Mouse (Mus musculus) midbrain, embryonic 14.5 days (tissue): ENCODE data around the gene Depdc1b. TPM values are rescaled to one million over a fixed set of nuclear protein-coding genes. Genes with fewer than 3 reads are reported as not detected.

ENCODE experiments used
- ATAC-seq: fragments of 200-750 bp; cut with Nextera tagmentation; 2 replicates; pipeline ENCODE4 v1.8.0; 2017; ENCODE audit warnings: moderate number of reproducible peaks, moderate library complexity; ENCODE audit not compliant: low FRiP score, low TSS enrichment
- DNase-seq: peaks from one replicate; pipeline ENCODE4 v3.0.0-alpha.2; 2015
- H3K27ac ChIP-seq: fragments of 300-500 bp; sonication (generic); replicated peaks from 2 replicates; pipeline ENCODE4 v1.5.1; 2014; ENCODE audit warnings: mild to moderate bottlenecking, low read depth, low read length, moderate library complexity
- H3K27me3 ChIP-seq: fragments of 300-500 bp; sonication (generic); 2 replicates; pipeline ENCODE4 v1.6.1; 2014; ENCODE audit warnings: low read length, control low read depth, mixed read lengths; ENCODE audit not compliant: control insufficient read depth, insufficient read depth
- H3K36me3 ChIP-seq: fragments of 300-500 bp; sonication (generic); 2 replicates; pipeline ENCODE4 v1.6.1; 2014; ENCODE audit warnings: low read length, control low read depth; ENCODE audit not compliant: control insufficient read depth, insufficient read depth
- H3K4me1 ChIP-seq: fragments of 300-500 bp; sonication (generic); 2 replicates; pipeline ENCODE4 v1.6.1; 2014; ENCODE audit warnings: mild to moderate bottlenecking, antibody characterized with exemption, low read length, control low read depth; ENCODE audit not compliant: control insufficient read depth, insufficient read depth
- H3K4me2 ChIP-seq: fragments of 300-500 bp; sonication (generic); 2 replicates; pipeline ENCODE4 v1.6.1; 2014; ENCODE audit warnings: mild to moderate bottlenecking, low read length, moderate library complexity
- H3K4me3 ChIP-seq: fragments of 300-500 bp; sonication (generic); replicated peaks from 2 replicates; pipeline ENCODE4 v1.5.1; 2014; ENCODE audit warnings: low read depth, low read length
- H3K9ac ChIP-seq: fragments of 300-500 bp; sonication (generic); replicated peaks from 2 replicates; pipeline ENCODE4 v1.6.1; 2014; ENCODE audit warnings: mild to moderate bottlenecking, low read length, moderate library complexity
- H3K9me3 ChIP-seq: fragments of 300-500 bp; sonication (generic); 2 replicates; pipeline ENCODE4 v1.6.1; 2016; ENCODE audit warnings: low read length, control low read depth, mixed read lengths; ENCODE audit not compliant: control insufficient read depth
- WGBS: fragments of 180-500 bp; shearing (Covaris S2); extraction: QIAGEN DNeasy Blood & Tissue Kit; methylation state at CpG from one replicate; pipeline ENCODE4 v1.1.7; 2014; 5-methylcytosine and 5-hydroxymethylcytosine counted together
- polyA plus RNA-seq: library from polyadenylated mRNA; unstranded; fragments of >200 nt; fragmentation: Nextera tagmentation; extraction: Ambion mirVana; gene quantifications from 2 replicates; pipeline ENCODE4 v1.2.1, GENCODE M21; 2014

Depdc1b gene
- polyA plus RNA-seq, 1 experiment from 2014 or later = 2.5 TPM

DNA sequence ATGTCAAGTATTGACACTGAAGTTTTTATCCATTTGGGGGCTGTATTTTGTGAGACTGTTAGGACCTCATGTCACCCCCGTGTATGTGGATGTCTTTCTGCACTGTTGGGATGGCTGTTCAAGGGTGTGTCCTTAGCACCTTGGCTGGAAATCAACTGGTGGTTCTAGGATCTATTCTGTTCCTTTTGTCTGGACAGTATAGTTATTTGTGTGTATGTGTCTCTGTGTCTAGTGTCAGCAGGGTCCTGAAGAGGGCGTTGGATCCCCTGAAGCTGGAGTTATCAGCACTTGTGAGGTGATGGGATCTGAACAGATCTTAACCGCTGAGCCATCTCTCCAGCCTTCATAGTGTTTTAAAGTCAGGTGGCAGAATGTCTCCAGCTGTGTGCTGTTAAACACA is 65.0 kb downstream of the Depdc1b start:
- no peak overlapping the region for H3K4me3 ChIP-seq
- no peak for ATAC-seq
- no peak for DNase-seq
- H3K4me1 ChIP-seq = no peaks in the 10 kb centered on the region
- H3K9ac ChIP-seq = no peak overlapping the region
- no peaks in the 10 kb centered on the region for H3K9me3 ChIP-seq
- H3K27me3 ChIP-seq = no peaks in the 10 kb centered on the region
- no peaks in the 10 kb centered on the region; the same call in 1 of the 2 replicates for H3K36me3 ChIP-seq
- H3K27ac ChIP-seq = no peak overlapping the region
- H3K4me2 ChIP-seq = no peak overlapping the region
- WGBS = 94% methylated on average over 3 of the region's 3 CpGs

DNA sequence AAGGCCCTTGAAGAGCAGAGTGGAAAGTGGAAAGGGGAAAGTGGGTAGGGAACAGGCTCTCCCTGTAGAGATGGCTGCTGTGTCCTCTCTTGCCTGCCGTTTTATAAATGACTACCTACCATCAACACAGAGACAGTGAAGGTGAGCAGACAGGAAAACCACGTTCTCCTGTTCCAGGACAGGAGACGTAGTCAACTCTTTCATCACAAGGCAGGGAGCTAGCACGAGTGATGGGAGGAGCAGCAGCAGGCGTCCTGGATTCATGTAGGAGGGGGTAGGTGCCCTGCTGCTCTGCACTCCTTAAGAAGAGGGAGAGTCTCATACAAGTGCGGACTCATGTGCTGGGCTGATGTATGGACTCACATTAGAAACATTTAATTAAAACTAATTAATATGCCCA is 66.9 kb downstream of the Depdc1b start:
- H3K4me3 ChIP-seq = no peak overlapping the region
- H3K9ac ChIP-seq = no peak overlapping the region
- no peak overlapping the region for H3K4me2 ChIP-seq
- H3K9me3 ChIP-seq = no peaks in the 10 kb centered on the region
- no peaks in the 10 kb centered on the region for H3K27me3 ChIP-seq
- ATAC-seq (no peak), DNase-seq (no peak)
- peaks cover 4% of the 10 kb centered on the region; the same call in 1 of the 2 replicates for H3K36me3 ChIP-seq
- no peaks in the 10 kb centered on the region for H3K4me1 ChIP-seq
- no peak overlapping the region for H3K27ac ChIP-seq
- 89% methylated on average over 6 of the region's 6 CpGs for WGBS

GRCm38 (mm10) chr13:108386058-108386457 is 69.9 kb downstream of the Depdc1b start:
- Histone ChIP-seq H3K9ac (no peak overlapping the region), H3K27ac (no peak overlapping the region), H3K4me2 (no peak overlapping the region), H3K4me1 (no peaks in the 10 kb centered on the region), H3K36me3 (peaks cover 4% of the 10 kb centered on the region; the same call in 1 of the 2 replicates), H3K4me3 (no peak overlapping the region), H3K27me3 (no peaks in the 10 kb centered on the region), H3K9me3 (no peaks in the 10 kb centered on the region)
- 90% methylated on average over 9 of the region's 9 CpGs for WGBS
- ATAC-seq = no peak
- no peak for DNase-seq

- H3K4me2 ChIP-seq = no peak overlapping the region
- ATAC-seq (peak; percentile 53; the same call in 1 of the 2 replicates), DNase-seq (peak; percentile 75)
- H3K9me3 ChIP-seq = no peaks in the 10 kb centered on the region
- H3K4me3 ChIP-seq = no peak overlapping the region
- 24% methylated on average over 1 of the region's 1 CpGs for WGBS
- H3K36me3 ChIP-seq = peaks cover 4% of the 10 kb centered on the region; the same call in 1 of the 2 replicates
- H3K9ac ChIP-seq = no peak overlapping the region
- H3K27me3 ChIP-seq = no peaks in the 10 kb centered on the region
- no peak overlapping the region for H3K27ac ChIP-seq
- H3K4me1 ChIP-seq = no peaks in the 10 kb centered on the region
Measured at GRCm38 (mm10) chr13:108390565-108390964, 74.4 kb downstream of the Depdc1b start.

GRCm38 (mm10) chr13:108403197-108403596 is 87.1 kb downstream of the Depdc1b start:
- H3K4me3 ChIP-seq = no peak overlapping the region
- H3K36me3 ChIP-seq = no peaks in the 10 kb centered on the region
- DNase-seq (no peak), ATAC-seq (no peak)
- no peaks in the 10 kb centered on the region for H3K4me1 ChIP-seq
- no peak overlapping the region for H3K9ac ChIP-seq
- no peaks in the 10 kb centered on the region for H3K27me3 ChIP-seq
- H3K27ac ChIP-seq = no peak overlapping the region
- no peaks in the 10 kb centered on the region for H3K9me3 ChIP-seq
- no peak overlapping the region for H3K4me2 ChIP-seq
- WGBS = 95% methylated on average over 5 of the region's 5 CpGs

DNA sequence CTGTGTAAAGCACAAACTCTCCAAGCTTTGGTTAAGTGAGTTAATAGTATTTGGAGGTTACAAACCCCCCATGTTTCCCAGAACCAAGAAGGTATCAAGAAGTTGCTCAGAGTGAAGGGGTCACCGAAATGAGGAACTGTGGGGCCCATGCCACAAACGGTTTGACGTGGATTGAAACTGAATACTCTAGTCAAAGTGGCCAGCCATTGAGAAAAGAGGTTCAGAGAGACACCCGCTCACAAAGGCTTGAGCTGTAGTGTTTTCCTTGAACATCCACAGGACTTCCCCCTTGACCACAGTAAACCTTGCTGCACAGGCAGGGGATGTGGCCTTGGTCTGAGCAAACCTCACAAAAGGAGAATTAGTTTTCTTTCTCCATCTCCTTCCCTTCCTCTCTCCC is 88.2 kb downstream of the Depdc1b start:
- Histone ChIP-seq H3K27me3 (no peaks in the 10 kb centered on the region), H3K4me3 (no peak overlapping the region), H3K27ac (no peak overlapping the region), H3K4me2 (no peak overlapping the region), H3K9ac (no peak overlapping the region), H3K4me1 (no peaks in the 10 kb centered on the region), H3K9me3 (no peaks in the 10 kb centered on the region), H3K36me3 (no peaks in the 10 kb centered on the region)
- ATAC-seq = no peak
- WGBS = 89% methylated on average over 4 of the region's 4 CpGs
- DNase-seq = no peak

GRCm38 (mm10) chr13:108415464-108415863 is 99.3 kb downstream of the Depdc1b start:
- 59% methylated on average over 2 of the region's 2 CpGs for WGBS
- Histone ChIP-seq H3K4me1 (no peaks in the 10 kb centered on the region), H3K36me3 (no peaks in the 10 kb centered on the region), H3K4me3 (no peak overlapping the region), H3K27me3 (no peaks in the 10 kb centered on the region), H3K27ac (no peak overlapping the region), H3K9me3 (no peaks in the 10 kb centered on the region), H3K4me2 (no peak overlapping the region), H3K9ac (no peak overlapping the region)
- DNase-seq (no peak), ATAC-seq (no peak)

DNA sequence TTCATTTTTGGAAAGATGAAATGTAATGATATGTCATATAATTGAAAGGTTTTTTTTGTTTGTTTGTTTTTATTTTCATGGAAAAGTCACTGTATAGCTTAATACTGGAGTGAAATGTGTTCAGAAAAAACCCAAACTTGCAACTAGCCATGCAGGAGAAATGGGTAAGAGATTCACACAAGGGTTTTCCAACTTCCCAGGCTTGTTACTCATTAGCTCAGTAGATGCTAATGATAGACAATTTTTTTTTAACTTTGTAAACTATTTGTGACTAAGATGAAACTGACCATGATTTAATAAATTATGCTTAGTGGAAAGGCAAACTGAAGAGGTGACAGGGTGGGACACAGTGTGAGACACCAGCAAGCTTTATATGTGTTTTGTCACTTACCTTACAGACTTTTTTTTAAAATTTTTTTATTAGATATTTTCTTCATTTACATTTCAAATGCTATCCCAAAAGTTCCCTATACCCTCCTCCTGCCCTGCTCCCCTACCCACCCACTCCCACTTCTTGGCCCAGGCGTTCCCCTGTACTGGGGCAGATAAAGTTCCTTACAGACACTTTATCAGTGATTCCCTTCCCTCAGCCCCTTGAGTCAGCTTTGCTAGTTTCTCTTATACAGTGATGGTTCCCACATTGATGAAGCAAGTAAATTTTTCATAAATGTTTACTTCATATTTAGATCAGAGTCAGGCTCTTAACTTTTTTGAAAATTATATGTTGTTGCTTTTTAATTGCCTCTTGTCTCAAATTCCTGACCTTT is 102.8 kb downstream of the Depdc1b start:
- ATAC-seq (no peak), DNase-seq (no peak)
- WGBS = 89% methylated on average over 1 of the region's 1 CpGs
- Histone ChIP-seq H3K4me3 (no peak overlapping the region), H3K4me1 (no peaks in the 10 kb centered on the region), H3K36me3 (no peaks in the 10 kb centered on the region), H3K27me3 (no peaks in the 10 kb centered on the region), H3K4me2 (no peak overlapping the region), H3K9me3 (no peaks in the 10 kb centered on the region), H3K9ac (no peak overlapping the region), H3K27ac (no peak overlapping the region)

DNA sequence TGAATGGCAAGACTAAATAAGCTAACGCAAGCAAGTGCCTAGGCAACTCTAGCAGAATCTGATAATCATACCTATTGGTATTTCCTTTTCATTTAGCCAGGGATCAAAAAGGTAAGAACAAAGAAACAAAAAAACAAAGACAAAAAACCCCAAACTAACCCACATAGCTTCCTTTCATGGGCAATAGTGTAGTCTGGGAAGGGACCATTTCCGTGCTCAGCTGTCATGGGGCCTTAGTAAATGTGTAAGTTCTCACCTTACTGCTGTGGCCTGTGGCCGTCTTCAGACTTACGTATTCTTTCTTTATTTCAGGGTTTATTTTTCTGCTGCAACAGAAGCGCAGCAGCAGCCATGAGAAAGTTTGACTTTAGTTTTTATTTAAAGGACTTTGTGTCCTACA is 110.2 kb downstream of the Depdc1b start:
- H3K4me3 ChIP-seq = no peak overlapping the region
- H3K4me2 ChIP-seq = no peak overlapping the region
- H3K4me1 ChIP-seq = peaks cover 3% of the 10 kb centered on the region; the same call in 1 of the 2 replicates
- H3K36me3 ChIP-seq = no peaks in the 10 kb centered on the region
- WGBS = 54% methylated on average over 5 of the region's 5 CpGs
- no peaks in the 10 kb centered on the region for H3K27me3 ChIP-seq
- H3K27ac ChIP-seq = no peak overlapping the region
- H3K9me3 ChIP-seq = no peaks in the 10 kb centered on the region
- DNase-seq = no peak
- ATAC-seq = no peak
- no peak overlapping the region for H3K9ac ChIP-seq
